Mouse (Mus musculus): ENCODE measurements around the gene Ccdc175. TPM values are rescaled to one million over a fixed set of nuclear protein-coding genes. Genes with fewer than 3 reads are reported as not detected.

The Ccdc175 gene
- polyA plus RNA-seq, 1 experiment from 2014 or later: not detected

- no peak for DNase-seq (ENCODE audit: low read depth, low spot score)
- ChIA-PET CTCF (no interaction called here), POLR2A (no interaction called here)
- TF ChIP-seq CTCF (IDR thresholded peaks at IDR 0.05): no peak
- ATAC-seq: no peak
- H3K27me3 ChIP-seq: no peaks in the 10 kb centered on the region
- in situ Hi-C loops (cut with MboI; ENCODE audit: low pct_unique_long_range_greater_than_20kb): no loop called here
These were observed 82.1 kb downstream of the Ccdc175 start for GRCm38 (mm10) chr12:72102776-72103175.

GRCm38 (mm10) chr12:72096966-72097365 lies 87.9 kb downstream of the Ccdc175 start:
- ATAC-seq: no peak
- H3K27me3 ChIP-seq: no peaks in the 10 kb centered on the region
- no peak for TF ChIP-seq CTCF (IDR thresholded peaks at IDR 0.05)
- ChIA-PET CTCF (interaction anchor here (1.2 kb wide), 1 partner anchor 363 kb away, joined by 3 read pairs; no protein-coding TSS in a partner anchor), POLR2A (no interaction called here)
- in situ Hi-C loops (cut with MboI; ENCODE audit: low pct_unique_long_range_greater_than_20kb): no loop called here
- DNase-seq (ENCODE audit: low read depth, low spot score): no peak

- in situ Hi-C loops (cut with MboI; ENCODE audit: low pct_unique_long_range_greater_than_20kb): no loop called here
- DNase-seq (ENCODE audit: low read depth, low spot score) (no peak), ATAC-seq (no peak)
- CTCF ChIA-PET: no interaction called here
- POLR2A ChIA-PET: no interaction called here
- no peak for TF ChIP-seq CTCF (IDR thresholded peaks at IDR 0.05)
- no peaks in the 10 kb centered on the region for H3K27me3 ChIP-seq
These were observed 95.0 kb downstream of the Ccdc175 start for GRCm38 (mm10) chr12:72089802-72090201.

GRCm38 (mm10) chr12:72086166-72086825 lies 98.5 kb downstream of the Ccdc175 start:
- CTCF ChIA-PET: no interaction called here
- DNase-seq (ENCODE audit: low read depth, low spot score) (no peak), ATAC-seq (peak; percentile 31)
- no peak for TF ChIP-seq CTCF (IDR thresholded peaks at IDR 0.05)
- in situ Hi-C loops (cut with MboI; ENCODE audit: low pct_unique_long_range_greater_than_20kb): no loop called here
- H3K27me3 ChIP-seq: no peaks in the 10 kb centered on the region
- POLR2A ChIA-PET: no interaction called here

- H3K27me3 ChIP-seq: no peaks in the 10 kb centered on the region
- TF ChIP-seq CTCF (IDR thresholded peaks at IDR 0.05): no peak
- in situ Hi-C loops (cut with MboI; ENCODE audit: low pct_unique_long_range_greater_than_20kb): no loop called here
- ATAC-seq (peak; percentile 94), DNase-seq (ENCODE audit: low read depth, low spot score) (peak; percentile 97)
- ChIA-PET CTCF (no interaction called here), POLR2A (interaction anchor here (0.6 kb wide), 1 partner anchor 15 kb away, joined by 3 read pairs; no protein-coding TSS in a partner anchor)
These were observed 99.3 kb downstream of the Ccdc175 start, which contains the start of the genes L3hypdh and Jkamp for GRCm38 (mm10) chr12:72085329-72086165. L3hypdh (minus strand) TSS chr12:72085439. Jkamp (plus strand) TSS chr12:72085589.

GRCm38 (mm10) chr12:72085024-72085328 lies 99.9 kb downstream of the Ccdc175 start:
- no peak for TF ChIP-seq CTCF (IDR thresholded peaks at IDR 0.05)
- H3K27me3 ChIP-seq: no peaks in the 10 kb centered on the region
- ATAC-seq (peak; percentile 4), DNase-seq (ENCODE audit: low read depth, low spot score) (no peak)
- CTCF ChIA-PET: no interaction called here
- in situ Hi-C loops (cut with MboI; ENCODE audit: low pct_unique_long_range_greater_than_20kb): no loop called here
- POLR2A ChIA-PET: interaction anchor here (0.6 to 0.7 kb wide), 2 partner anchors 15 to 46 kb away, joined by 3 to 6 read pairs; no protein-coding TSS in a partner anchor

GRCm38 (mm10) chr12:72084261-72085023 lies 100.4 kb downstream of the Ccdc175 start:
- H3K27me3 ChIP-seq: no peaks in the 10 kb centered on the region
- TF ChIP-seq CTCF (IDR thresholded peaks at IDR 0.05): no peak
- in situ Hi-C loops (cut with MboI; ENCODE audit: low pct_unique_long_range_greater_than_20kb): no loop called here
- CTCF ChIA-PET: interaction anchor here (1.1 to 1.3 kb wide), 2 partner anchors 12 to 13 kb away, joined by 3 to 4 read pairs; partner anchors contain the start of gene Gpr135
- DNase-seq (ENCODE audit: low read depth, low spot score): no peak
- POLR2A ChIA-PET: interaction anchor here (0.6 to 0.7 kb wide), 2 partner anchors 14 to 46 kb away, joined by 3 to 6 read pairs; no protein-coding TSS in a partner anchor
- ATAC-seq: no peak

GRCm38 (mm10) chr12:72083265-72083664 lies 101.6 kb downstream of the Ccdc175 start:
- ChIA-PET POLR2A (interaction anchor here (0.7 kb wide), 1 partner anchor 649 kb away, joined by 4 read pairs; no protein-coding TSS in a partner anchor), CTCF (no interaction called here)
- DNase-seq (ENCODE audit: low read depth, low spot score) (no peak), ATAC-seq (no peak)
- no peak for TF ChIP-seq CTCF (IDR thresholded peaks at IDR 0.05)
- no peaks in the 10 kb centered on the region for H3K27me3 ChIP-seq
- in situ Hi-C loops (cut with MboI; ENCODE audit: low pct_unique_long_range_greater_than_20kb): no loop called here

GRCm38 (mm10) chr12:72082370-72082769 lies 102.5 kb downstream of the Ccdc175 start:
- CTCF ChIA-PET: interaction anchor here (1.4 kb wide), 1 partner anchor 12 kb away, joined by 4 read pairs; no protein-coding TSS in a partner anchor
- ATAC-seq (no peak), DNase-seq (ENCODE audit: low read depth, low spot score) (no peak)
- no peak for TF ChIP-seq CTCF (IDR thresholded peaks at IDR 0.05)
- POLR2A ChIA-PET: interaction anchor here (0.7 kb wide), 1 partner anchor 650 kb away, joined by 4 read pairs; no protein-coding TSS in a partner anchor
- no peaks in the 10 kb centered on the region for H3K27me3 ChIP-seq
- in situ Hi-C loops (cut with MboI; ENCODE audit: low pct_unique_long_range_greater_than_20kb): no loop called here

GRCm38 (mm10) chr12:72081961-72082360 lies 102.9 kb downstream of the Ccdc175 start:
- POLR2A ChIA-PET: interaction anchor here (0.7 kb wide), 1 partner anchor 1845 kb away, joined by 3 read pairs; no protein-coding TSS in a partner anchor
- no peak for TF ChIP-seq CTCF (IDR thresholded peaks at IDR 0.05)
- no peak for ATAC-seq
- CTCF ChIA-PET: interaction anchor here (1.4 kb wide), 1 partner anchor 12 kb away, joined by 4 read pairs; no protein-coding TSS in a partner anchor
- in situ Hi-C loops (cut with MboI; ENCODE audit: low pct_unique_long_range_greater_than_20kb): no loop called here
- no peak for DNase-seq (ENCODE audit: low read depth, low spot score)
- H3K27me3 ChIP-seq: no peaks in the 10 kb centered on the region
